Mouse (Mus musculus): ENCODE data around the gene Cyp1b1. TPM values are rescaled to one million over a fixed set of nuclear protein-coding genes. Genes with fewer than 3 reads are reported as not detected.
A peak's percentile ranks its signal among the peaks of the same experiment; 100 is the strongest.

Cyp1b1 gene
- polyA plus RNA-seq, 1 experiment from 2014 or later, result 1.9 TPM

DNA sequence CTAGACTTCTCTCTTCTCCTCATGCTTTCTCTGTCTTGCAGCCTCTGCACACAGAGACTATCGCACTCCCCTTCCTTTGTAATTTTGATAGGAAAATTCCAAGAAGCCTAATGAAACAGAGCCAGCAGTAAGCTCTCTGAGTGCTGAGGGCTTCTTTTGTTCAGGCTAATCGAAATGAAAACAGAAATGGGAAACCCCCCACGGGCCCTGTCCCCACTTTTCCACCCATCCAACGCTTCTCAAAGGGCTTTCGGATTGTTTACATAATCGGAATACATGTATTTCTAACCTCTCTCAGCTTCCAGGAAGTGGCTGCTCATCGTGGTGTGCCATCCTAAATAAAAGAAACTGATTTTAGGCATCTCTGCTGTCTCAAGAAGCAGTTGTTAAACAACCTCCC, 6.7 kb downstream of the Cyp1b1 start:
- Histone ChIP-seq H3K27me3 (ENCODE audit: insufficient read depth, low read length) (peaks cover 19% of the 10 kb centered on the region), H3K9me3 (ENCODE audit: low read depth, low read length) (no peaks in the 10 kb centered on the region), H3K27ac (ENCODE audit: low read depth) (no peak overlapping the region), H3K4me2 (no peak overlapping the region), H3K36me3 (ENCODE audit: insufficient read depth) (no peaks in the 10 kb centered on the region), H3K4me1 (ENCODE audit: insufficient read depth) (peaks cover 7% of the 10 kb centered on the region; the same call in 1 of the 2 replicates), H3K9ac (no peak overlapping the region), H3K4me3 (ENCODE audit: low read depth, low read length) (no peak overlapping the region)
- ATAC-seq (ENCODE audit: insufficient read depth), result no peak
- 6% methylated on average over 7 of the region's 7 CpGs for WGBS
- no peak for TF ChIP-seq CTCF (IDR thresholded peaks at IDR 0.05; ENCODE audit: low read depth)
- DNase-seq, result no peak

DNA sequence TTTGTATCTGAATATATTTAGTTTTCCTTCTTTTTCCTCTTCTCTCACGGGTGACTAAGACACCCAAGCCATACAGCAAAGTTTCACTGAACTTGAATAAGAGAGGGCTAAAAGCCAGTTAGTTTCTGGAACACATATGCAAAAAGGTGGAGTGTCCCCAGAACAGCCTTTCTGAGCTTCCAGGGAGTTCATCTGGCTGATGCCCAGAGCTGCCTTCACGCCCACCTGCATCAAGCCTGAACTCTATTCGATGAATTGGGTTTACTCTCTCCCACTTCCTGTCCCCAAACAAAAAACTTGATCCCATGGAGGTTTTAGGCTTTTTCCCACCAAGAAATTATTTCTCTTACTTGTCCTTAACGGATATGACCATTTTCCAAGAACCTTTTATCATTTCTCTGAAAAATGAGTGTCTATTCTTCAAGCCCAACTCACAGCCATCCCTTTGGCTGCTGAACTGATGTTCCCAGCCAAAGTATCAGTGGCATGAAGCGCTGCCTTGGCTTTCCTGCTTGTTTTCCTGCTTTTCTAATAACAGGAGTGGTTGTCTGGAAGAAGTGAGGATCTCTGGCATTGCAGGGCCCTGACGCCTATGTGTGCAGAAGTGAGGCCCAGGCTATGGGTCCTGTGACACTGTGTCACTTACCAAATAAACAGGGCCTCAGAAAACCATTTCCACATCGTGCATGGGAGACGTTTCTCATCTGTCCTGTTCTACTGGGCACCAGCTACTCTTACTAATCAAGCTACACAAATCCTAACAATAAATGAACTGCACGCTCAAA, 9.0 kb downstream of the Cyp1b1 start:
- no peak overlapping the region for H3K9ac ChIP-seq
- no peaks in the 10 kb centered on the region for H3K36me3 ChIP-seq (ENCODE audit: insufficient read depth)
- H3K4me2 ChIP-seq, result no peak overlapping the region
- 59% methylated on average over 9 of the region's 9 CpGs for WGBS
- no peak for TF ChIP-seq CTCF (IDR thresholded peaks at IDR 0.05; ENCODE audit: low read depth)
- no peaks in the 10 kb centered on the region for H3K4me1 ChIP-seq (ENCODE audit: insufficient read depth)
- no peak overlapping the region for H3K27ac ChIP-seq (ENCODE audit: low read depth)
- H3K27me3 ChIP-seq (ENCODE audit: insufficient read depth, low read length), result no peaks in the 10 kb centered on the region
- H3K9me3 ChIP-seq (ENCODE audit: low read depth, low read length), result no peaks in the 10 kb centered on the region
- ATAC-seq (ENCODE audit: insufficient read depth), result no peak
- DNase-seq, result no peak
- H3K4me3 ChIP-seq (ENCODE audit: low read depth, low read length), result no peak overlapping the region

DNA sequence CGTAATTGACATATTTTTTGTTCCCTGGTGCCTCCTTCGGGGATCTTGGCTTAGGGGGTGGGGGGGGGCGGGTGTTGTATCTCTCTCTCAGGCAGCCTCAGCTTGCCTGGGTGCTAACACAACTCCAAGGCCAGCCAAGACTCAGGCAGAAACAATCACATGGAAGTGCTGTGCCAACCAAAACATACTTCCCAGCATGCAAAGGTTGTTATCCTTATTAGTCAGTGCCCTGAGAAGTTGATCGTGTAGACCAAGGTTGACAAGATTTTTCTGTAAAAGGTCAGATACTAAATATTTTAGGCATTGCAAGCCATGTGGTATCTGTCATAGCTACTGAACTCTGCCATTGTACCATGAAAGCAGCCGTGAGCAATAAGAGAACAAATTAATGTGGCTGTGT, 14.0 kb downstream of the Cyp1b1 start:
- WGBS, result 63% methylated on average over 5 of the region's 5 CpGs

DNA sequence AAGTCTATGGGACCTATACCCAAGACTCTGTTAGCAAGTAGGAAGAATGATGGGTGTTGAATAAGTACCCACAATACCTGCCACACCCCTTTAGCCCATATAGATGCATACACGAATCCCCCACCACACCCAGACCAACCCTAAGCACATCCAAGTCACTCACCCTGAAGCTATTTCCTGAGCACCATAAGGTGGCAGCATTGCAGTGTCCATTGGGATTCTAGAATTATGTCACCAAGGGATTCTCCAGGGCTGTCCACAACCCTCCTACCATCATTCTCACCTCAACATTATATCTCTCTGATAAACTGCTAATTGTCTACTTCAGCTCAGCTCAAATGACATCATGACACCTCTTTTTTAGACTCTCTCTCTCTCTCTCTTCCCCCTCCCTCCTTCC, 15.7 kb downstream of the Cyp1b1 start:
- Histone ChIP-seq H3K36me3 (ENCODE audit: insufficient read depth) (no peaks in the 10 kb centered on the region), H3K9ac (no peak overlapping the region), H3K27me3 (ENCODE audit: insufficient read depth, low read length) (no peaks in the 10 kb centered on the region), H3K4me2 (no peak overlapping the region), H3K4me1 (ENCODE audit: insufficient read depth) (no peaks in the 10 kb centered on the region), H3K27ac (ENCODE audit: low read depth) (no peak overlapping the region), H3K9me3 (ENCODE audit: low read depth, low read length) (no peaks in the 10 kb centered on the region), H3K4me3 (ENCODE audit: low read depth, low read length) (no peak overlapping the region)
- DNase-seq (peak; percentile 74), ATAC-seq (ENCODE audit: insufficient read depth) (peak; percentile 60; the same call in 1 of the 2 replicates)
- TF ChIP-seq CTCF (IDR thresholded peaks at IDR 0.05; ENCODE audit: low read depth), result peak; percentile 67
- 31% methylated on average over 1 of the region's 1 CpGs for WGBS

More for the DNA sequence above, 14.0 kb downstream of the Cyp1b1 start:
- no peaks in the 10 kb centered on the region for H3K27me3 ChIP-seq (ENCODE audit: insufficient read depth, low read length)
- H3K9me3 ChIP-seq (ENCODE audit: low read depth, low read length), result no peaks in the 10 kb centered on the region
- no peak overlapping the region for H3K4me2 ChIP-seq
- no peaks in the 10 kb centered on the region for H3K4me1 ChIP-seq (ENCODE audit: insufficient read depth)
- H3K27ac ChIP-seq (ENCODE audit: low read depth), result no peak overlapping the region
- no peak overlapping the region for H3K9ac ChIP-seq
- no peak overlapping the region for H3K4me3 ChIP-seq (ENCODE audit: low read depth, low read length)
- no peak for DNase-seq
- no peak for ATAC-seq (ENCODE audit: insufficient read depth)
- no peak for TF ChIP-seq CTCF (IDR thresholded peaks at IDR 0.05; ENCODE audit: low read depth)
- no peaks in the 10 kb centered on the region for H3K36me3 ChIP-seq (ENCODE audit: insufficient read depth)

DNA sequence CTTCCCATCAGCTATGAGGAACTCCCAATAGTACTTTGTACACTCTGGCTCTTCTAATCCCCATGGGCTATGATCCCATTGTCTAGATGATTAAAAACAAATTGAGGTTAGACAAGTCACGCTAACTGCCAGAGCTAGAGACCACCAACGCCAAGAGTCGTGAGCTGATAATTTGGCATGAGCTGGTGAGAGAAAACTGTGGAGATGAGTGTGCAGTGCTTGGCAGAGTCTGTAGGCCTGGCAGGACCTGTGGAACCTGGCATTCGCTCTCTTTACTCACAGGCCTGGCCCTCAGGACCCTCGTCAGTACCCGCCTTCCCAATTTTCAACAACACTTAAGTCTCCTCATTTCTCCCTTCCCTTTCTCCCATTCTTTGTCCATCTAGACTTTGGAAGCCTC, 19.3 kb downstream of the Cyp1b1 start:
- H3K36me3 ChIP-seq (ENCODE audit: insufficient read depth), result no peaks in the 10 kb centered on the region
- no peak for ATAC-seq (ENCODE audit: insufficient read depth)

DNA sequence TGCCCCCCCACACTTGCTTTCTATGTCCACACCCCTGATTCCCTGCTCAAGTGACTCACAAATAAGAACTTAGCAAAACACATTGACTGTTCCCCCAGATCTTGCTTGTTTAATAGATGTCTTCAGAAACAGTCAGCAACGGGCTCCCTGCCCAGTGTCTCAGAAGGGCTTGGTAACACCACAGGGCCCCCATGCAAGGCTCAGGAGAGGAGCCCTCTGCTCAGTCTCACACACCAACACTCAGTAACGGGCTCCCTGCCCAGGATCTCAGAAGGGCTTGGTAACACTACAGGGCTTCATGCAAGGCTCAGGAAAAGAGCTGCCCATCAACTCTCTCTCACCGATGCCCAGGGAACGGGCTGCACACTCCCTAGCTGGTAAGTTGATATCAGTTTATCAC, 19.8 kb downstream of the Cyp1b1 start:
- ATAC-seq (ENCODE audit: insufficient read depth) (no peak), DNase-seq (peak; percentile 29)
- TF ChIP-seq CTCF (IDR thresholded peaks at IDR 0.05; ENCODE audit: low read depth), result no peak
- Histone ChIP-seq H3K4me2 (no peak overlapping the region), H3K9me3 (ENCODE audit: low read depth, low read length) (no peaks in the 10 kb centered on the region), H3K27me3 (ENCODE audit: insufficient read depth, low read length) (no peaks in the 10 kb centered on the region), H3K4me3 (ENCODE audit: low read depth, low read length) (no peak overlapping the region), H3K9ac (no peak overlapping the region), H3K36me3 (ENCODE audit: insufficient read depth) (no peaks in the 10 kb centered on the region), H3K4me1 (ENCODE audit: insufficient read depth) (no peaks in the 10 kb centered on the region), H3K27ac (ENCODE audit: low read depth) (no peak overlapping the region)
- WGBS, result 70% methylated on average over 4 of the region's 4 CpGs

More for the DNA sequence above, 19.3 kb downstream of the Cyp1b1 start:
- no peak for TF ChIP-seq CTCF (IDR thresholded peaks at IDR 0.05; ENCODE audit: low read depth)
- no peak for DNase-seq
- no peak overlapping the region for H3K9ac ChIP-seq
- H3K9me3 ChIP-seq (ENCODE audit: low read depth, low read length), result no peaks in the 10 kb centered on the region
- H3K27ac ChIP-seq (ENCODE audit: low read depth), result no peak overlapping the region
- H3K4me2 ChIP-seq, result no peak overlapping the region
- no peaks in the 10 kb centered on the region for H3K27me3 ChIP-seq (ENCODE audit: insufficient read depth, low read length)
- no peaks in the 10 kb centered on the region for H3K4me1 ChIP-seq (ENCODE audit: insufficient read depth)
- no peak overlapping the region for H3K4me3 ChIP-seq (ENCODE audit: low read depth, low read length)
- 81% methylated on average over 6 of the region's 6 CpGs for WGBS

DNA sequence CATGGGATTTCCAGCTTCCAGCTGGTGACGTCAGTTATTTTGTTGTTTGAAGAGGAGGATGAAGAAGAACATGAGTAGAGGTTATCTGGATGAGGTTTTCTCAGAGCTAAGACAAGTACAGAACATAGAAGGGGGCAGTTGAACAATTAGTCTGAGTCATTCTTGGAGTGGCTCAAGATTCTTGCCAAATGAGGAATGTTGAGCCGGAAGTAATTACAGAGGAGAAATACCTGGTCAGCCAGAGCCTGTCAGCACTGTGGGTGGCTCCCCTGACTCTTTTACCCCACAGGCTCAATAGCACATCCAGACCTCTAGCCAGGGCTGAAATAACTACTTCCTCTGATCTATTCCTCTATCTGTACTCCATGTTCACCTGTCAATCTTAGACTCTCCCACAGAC, 44.0 kb downstream of the Cyp1b1 start:
- no peak for TF ChIP-seq CTCF (IDR thresholded peaks at IDR 0.05; ENCODE audit: low read depth)
- no peaks in the 10 kb centered on the region for H3K36me3 ChIP-seq (ENCODE audit: insufficient read depth)
- no peaks in the 10 kb centered on the region for H3K4me1 ChIP-seq (ENCODE audit: insufficient read depth)
- DNase-seq (no peak), ATAC-seq (ENCODE audit: insufficient read depth) (no peak)
- H3K9me3 ChIP-seq (ENCODE audit: low read depth, low read length), result no peaks in the 10 kb centered on the region
- H3K9ac ChIP-seq, result no peak overlapping the region
- H3K4me2 ChIP-seq, result no peak overlapping the region
- H3K27ac ChIP-seq (ENCODE audit: low read depth), result no peak overlapping the region
- H3K4me3 ChIP-seq (ENCODE audit: low read depth, low read length), result no peak overlapping the region
- 63% methylated on average over 2 of the region's 2 CpGs for WGBS
- no peaks in the 10 kb centered on the region for H3K27me3 ChIP-seq (ENCODE audit: insufficient read depth, low read length)
